Comparison of ENCODE assay signal across 12 mouse cellular contexts in the genomic region with DNA sequence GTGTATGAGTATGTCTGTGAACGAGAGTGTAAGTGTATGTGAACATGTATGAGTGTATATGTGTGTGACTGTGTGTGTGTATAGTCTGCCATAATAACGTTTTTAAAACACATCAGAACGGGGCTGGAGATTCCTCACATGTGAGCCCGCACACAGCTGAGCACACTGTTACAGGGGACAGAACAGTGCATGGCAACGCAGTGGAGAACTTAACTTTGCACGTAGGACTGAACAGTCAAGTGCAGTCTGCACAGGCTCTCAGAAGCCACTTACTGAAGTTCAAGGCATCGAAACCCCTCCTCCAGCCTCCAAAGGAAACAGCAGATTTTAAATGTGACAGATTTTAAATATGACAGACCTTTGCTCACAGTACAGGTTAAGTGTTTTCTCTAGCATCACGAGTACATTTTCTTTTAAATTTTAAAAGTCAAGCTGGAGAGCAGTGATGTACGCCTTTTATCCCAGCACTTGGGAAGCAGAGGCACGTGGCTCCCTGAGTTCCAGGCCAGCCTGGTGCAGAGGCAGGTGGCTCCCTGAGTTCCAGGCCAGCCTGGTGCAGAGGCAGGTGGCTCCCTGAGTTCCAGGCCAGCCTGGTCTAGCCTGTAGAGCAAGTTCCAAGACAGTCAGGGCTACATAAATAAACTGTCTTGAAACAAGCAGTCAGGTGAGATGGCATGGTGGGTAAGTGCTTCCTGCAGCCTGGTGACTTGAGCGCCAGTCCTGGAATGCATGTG.
"Had no signal": no experiment of that assay in that cellular context is flagged by ENCODE, and none has a peak within 500 bp of the region (broad histone marks: within the 10 kb centered on the region; RNA-seq: fewer than 3 reads in every experiment).

No protein-coding gene starts in this region.

- H3K36me3 ChIP-seq: intestine, embryonic 15.5 days; kidney, embryonic 15.5 days; liver, embryonic 13.5 days; midbrain, embryonic 13.5 days had no signal

- H3K4me3 ChIP-seq: intestine, embryonic 15.5 days; kidney, embryonic 15.5 days; left cerebral cortex, adult 2 months; liver, embryonic 13.5 days; midbrain, embryonic 13.5 days had no signal

- H3K9me3 ChIP-seq: intestine, embryonic 15.5 days; kidney, embryonic 15.5 days; liver, embryonic 13.5 days; midbrain, embryonic 13.5 days had no signal

- H3K27me3 ChIP-seq: intestine, embryonic 15.5 days; kidney, embryonic 15.5 days; liver, embryonic 13.5 days; midbrain, embryonic 13.5 days had no signal

- DNase-seq: kidney, adult 11 months; kidney, adult 8-10 months; kidney, postnatal 10 days; kidney, postnatal 36 days; layer of hippocampus, postnatal 36 days; liver, embryonic 13.5 days; thymus, postnatal 25 days had no signal

- H3K27ac ChIP-seq: intestine, embryonic 15.5 days; kidney, embryonic 15.5 days; left cerebral cortex, adult 2 months; liver, embryonic 13.5 days; macrophage; midbrain, embryonic 13.5 days had no signal

- H3K4me2 ChIP-seq: intestine, embryonic 15.5 days; kidney, embryonic 15.5 days; liver, embryonic 13.5 days; midbrain, embryonic 13.5 days had no signal

- H3K4me1 ChIP-seq: intestine, embryonic 15.5 days; kidney, embryonic 15.5 days; liver, embryonic 13.5 days; midbrain, embryonic 13.5 days had no signal

- H3K9ac ChIP-seq: intestine, embryonic 15.5 days; kidney, embryonic 15.5 days; liver, embryonic 13.5 days; midbrain, embryonic 13.5 days had no signal

- ATAC-seq: intestine, embryonic 15.5 days; midbrain, embryonic 13.5 days had no signal
